Mouse (Mus musculus) cortical plate, adult 2 months (tissue): ENCODE results near the gene Akr1b3. TPM values are rescaled to one million over a fixed set of nuclear protein-coding genes. Genes with fewer than 3 reads are reported as not detected.
"Not testable (repeated sequence)": the region's sequence is repeated elsewhere in the genome, so short reads cannot be mapped to it uniquely, and the experiment has no call there.

Experiments used
- H3K27ac ChIP-seq: fragments of 200-500 bp; 2 replicates; pipeline ENCODE4 v1.5.1; 2012; ENCODE audit warnings: low read length, control low read depth, inconsistent platforms; ENCODE audit not compliant: insufficient read depth
- H3K4me1 ChIP-seq: fragments of 200-500 bp; 2 replicates; pipeline ENCODE4 v1.6.1; 2011; ENCODE audit warnings: low read length; ENCODE audit not compliant: control insufficient read depth, insufficient read depth
- H3K4me3 ChIP-seq: fragments of 200-500 bp; 2 replicates; pipeline ENCODE4 v1.5.1; 2011; ENCODE audit warnings: mild to moderate bottlenecking, low read length, control low read depth; ENCODE audit not compliant: insufficient read depth
- CTCF ChIP-seq: fragments of 200-500 bp; IDR thresholded peaks from 2 replicates; pipeline ENCODE4 v1.5.1; 2011; ENCODE audit warnings: mild to moderate bottlenecking, control low read depth, low read length; ENCODE audit not compliant: insufficient read depth; ENCODE audit errors: extremely low read depth
- POLR2A ChIP-seq: fragments of 200-500 bp; IDR thresholded peaks from 2 replicates; pipeline ENCODE4 v1.6.1; 2011; ENCODE audit warnings: mild to moderate bottlenecking, low read length, control low read depth; ENCODE audit not compliant: insufficient read depth; ENCODE audit errors: extremely low read depth
- polyA plus RNA-seq: library from polyadenylated mRNA; depleted of rRNA; stranded (reverse); fragments of >200 nt; gene quantifications from 2 replicates; pipeline ENCODE4 v1.2.3, GENCODE M21; 2012

Gene Akr1b3
- polyA plus RNA-seq, 1 experiment = 97.8 TPM

DNA sequence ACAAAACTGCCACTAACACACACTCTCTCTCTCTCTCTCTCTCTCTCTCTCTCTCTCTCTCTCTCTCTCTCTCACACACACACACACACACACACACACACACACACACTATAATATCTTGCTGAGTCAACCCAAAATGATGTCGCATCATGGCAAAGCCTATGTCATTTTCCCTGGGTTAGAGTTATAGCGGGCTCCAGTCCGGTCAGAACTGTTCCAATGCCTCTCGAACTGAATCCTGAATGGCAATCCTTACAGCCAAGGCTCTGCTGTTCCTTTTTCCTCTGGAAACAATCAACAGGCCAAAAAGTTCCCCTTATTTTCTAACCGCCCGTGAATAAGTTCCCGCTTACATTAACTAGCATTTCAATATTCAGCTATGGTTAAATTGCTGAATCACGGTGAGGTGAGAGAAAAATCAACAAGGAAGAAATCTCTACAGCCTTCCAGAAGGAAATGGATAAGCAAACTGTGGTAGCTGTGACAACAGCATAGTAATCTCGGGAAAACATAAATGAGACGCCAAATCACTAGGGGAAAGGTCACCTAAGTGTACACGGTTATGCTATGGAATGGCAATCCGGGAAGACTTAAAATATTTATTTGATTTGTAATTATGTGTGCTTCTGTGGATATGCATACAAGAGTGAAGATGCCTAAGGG is 32.9 kb upstream of the Akr1b3 start:
- H3K27ac ChIP-seq = no peak overlapping the region
- TF ChIP-seq CTCF = no peak
- TF ChIP-seq POLR2A = no peak
- H3K4me1 ChIP-seq = no peaks in the 10 kb centered on the region
- no peak overlapping the region for H3K4me3 ChIP-seq

- no peaks in the 10 kb centered on the region for H3K4me1 ChIP-seq
- H3K27ac ChIP-seq = no peak overlapping the region
- TF ChIP-seq POLR2A = no peak
- TF ChIP-seq CTCF = peak; percentile 88
Measured at GRCm38 (mm10) chr6:34346096-34346898, 29.0 kb upstream of the Akr1b3 start.

DNA sequence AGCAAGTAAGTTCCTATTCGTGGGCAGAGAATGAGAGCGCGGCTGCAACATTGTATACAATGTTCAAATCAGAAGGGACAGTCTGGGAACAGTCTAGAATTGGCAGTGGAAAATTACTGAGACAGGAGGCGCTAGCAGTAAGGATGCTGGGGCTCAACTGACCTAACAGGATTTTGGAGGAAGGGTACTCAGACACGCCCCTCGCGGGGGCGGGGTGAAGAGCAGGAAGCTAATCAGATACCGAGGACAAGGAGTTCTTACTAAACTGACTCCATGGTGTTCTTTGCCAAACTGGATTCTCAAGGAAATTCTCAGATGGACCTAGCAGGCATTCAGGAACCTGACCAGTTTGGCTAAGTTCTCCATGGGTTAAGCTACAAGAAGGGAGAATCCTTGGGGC is 27.7 kb upstream of the Akr1b3 start:
- H3K27ac ChIP-seq = no peak overlapping the region
- TF ChIP-seq CTCF = no peak
- no peak for TF ChIP-seq POLR2A
- no peak overlapping the region for H3K4me3 ChIP-seq
- no peaks in the 10 kb centered on the region for H3K4me1 ChIP-seq

More at GRCm38 (mm10) chr6:34346096-34346898, 29.0 kb upstream of the Akr1b3 start:
- no peak overlapping the region for H3K4me3 ChIP-seq

DNA sequence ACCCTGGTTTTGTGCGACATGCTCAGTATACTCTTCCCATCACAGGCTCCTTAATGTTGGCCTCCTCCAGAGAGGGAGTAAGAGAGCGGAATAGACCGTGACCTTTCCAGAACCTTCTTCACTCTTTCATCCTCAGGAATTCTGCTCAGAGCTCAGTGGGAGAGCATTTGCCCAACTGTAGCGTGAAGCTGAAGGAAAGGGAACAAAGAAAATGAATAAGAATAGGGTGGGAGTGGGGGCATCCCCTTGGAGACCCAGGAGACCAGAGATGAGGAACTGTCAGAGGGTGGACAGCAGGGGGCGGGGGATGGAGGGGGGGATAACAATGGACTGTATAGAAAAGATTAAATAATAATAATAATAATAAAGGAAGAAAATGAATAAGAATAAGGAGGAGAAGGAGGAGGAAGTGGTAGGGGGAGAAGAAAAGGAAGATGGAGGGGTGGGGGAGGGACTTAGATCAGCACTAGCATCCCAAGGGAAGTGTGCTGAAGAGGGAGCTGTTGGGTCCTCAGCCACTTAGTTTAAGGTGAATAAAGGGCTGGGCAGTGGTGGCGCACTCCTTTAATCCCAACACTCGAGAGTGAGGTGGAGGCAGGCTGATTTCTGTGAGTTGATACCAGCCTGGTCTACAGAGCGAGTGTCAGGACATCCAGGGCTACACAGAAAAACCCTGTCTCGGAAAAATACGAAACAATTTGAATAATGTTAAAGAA is 27.0 kb upstream of the Akr1b3 start:
- no peak overlapping the region for H3K27ac ChIP-seq
- no peaks in the 10 kb centered on the region for H3K4me1 ChIP-seq
- no peak for TF ChIP-seq POLR2A
- no peak overlapping the region for H3K4me3 ChIP-seq

DNA sequence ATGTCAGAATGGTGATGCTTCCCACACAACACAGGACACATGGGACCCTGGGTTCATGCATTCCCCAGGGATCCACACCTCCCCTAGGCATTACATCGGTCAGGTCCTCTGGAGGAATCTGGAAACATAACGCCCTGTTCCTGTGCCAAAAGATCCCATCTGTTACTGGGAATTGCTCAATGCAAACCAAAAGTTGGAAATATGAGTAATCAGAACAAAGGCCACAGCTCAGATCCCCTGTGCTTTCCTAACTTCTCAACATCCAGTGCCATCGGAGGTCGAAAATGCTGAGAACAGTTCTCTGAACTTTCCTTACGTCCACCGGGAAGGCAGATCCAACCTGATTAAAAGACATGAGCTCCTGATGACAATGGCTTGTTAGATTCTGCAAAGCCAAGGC is 26.1 kb upstream of the Akr1b3 start:
- Histone ChIP-seq H3K4me1 (no peaks in the 10 kb centered on the region), H3K4me3 (no peak overlapping the region), H3K27ac (no peak overlapping the region)
- no peak for TF ChIP-seq POLR2A
- TF ChIP-seq CTCF = no peak

GRCm38 (mm10) chr6:34342476-34342875 is 25.2 kb upstream of the Akr1b3 start:
- Histone ChIP-seq H3K27ac (no peak overlapping the region), H3K4me3 (no peak overlapping the region), H3K4me1 (no peaks in the 10 kb centered on the region)
- TF ChIP-seq CTCF (no peak), POLR2A (no peak)

DNA sequence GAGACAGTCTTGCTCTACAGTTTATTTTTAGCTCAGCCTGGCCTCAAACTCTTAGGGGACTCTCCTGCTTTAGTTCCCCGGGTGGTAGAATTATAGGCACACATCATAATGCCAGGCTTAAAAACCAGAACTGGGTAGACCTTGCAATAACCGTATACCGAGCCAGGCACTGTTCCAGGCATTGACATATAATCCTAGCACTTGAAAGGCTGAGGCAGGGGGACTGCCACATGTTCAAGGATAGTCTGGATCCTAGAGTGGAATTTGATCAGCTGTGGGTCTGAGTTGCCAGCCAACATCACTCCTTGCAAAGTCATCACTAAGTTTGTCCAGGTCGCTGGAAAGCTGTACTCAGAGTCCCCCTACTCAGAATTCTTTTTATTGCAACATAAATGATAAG is 24.7 kb upstream of the Akr1b3 start:
- Histone ChIP-seq H3K4me1 (no peaks in the 10 kb centered on the region), H3K4me3 (no peak overlapping the region), H3K27ac (no peak overlapping the region)
- no peak for TF ChIP-seq CTCF
- no peak for TF ChIP-seq POLR2A

- Histone ChIP-seq H3K27ac (no peak overlapping the region), H3K4me1 (no peaks in the 10 kb centered on the region), H3K4me3 (no peak overlapping the region)
- no peak for TF ChIP-seq CTCF
- TF ChIP-seq POLR2A = no peak
Measured at GRCm38 (mm10) chr6:34337799-34338198, 20.5 kb upstream of the Akr1b3 start.

DNA sequence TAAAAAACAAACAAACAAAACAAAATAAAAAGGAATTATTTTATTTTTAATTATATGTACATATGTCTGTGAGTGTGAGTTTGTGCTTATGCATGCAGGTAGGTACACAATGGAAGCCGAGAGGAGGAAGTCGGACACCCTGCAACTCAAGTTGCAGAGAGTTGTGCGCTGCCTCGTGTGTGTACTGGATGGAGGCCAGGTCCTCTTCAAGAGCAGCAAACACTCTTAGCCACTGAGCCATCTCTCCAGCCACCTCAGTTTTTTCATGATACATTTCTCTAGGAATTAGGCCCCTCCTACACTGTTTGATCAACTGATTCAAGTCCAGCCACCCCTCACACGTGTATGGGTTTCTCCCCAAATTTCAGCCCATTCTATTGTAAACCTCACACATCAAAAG is 17.4 kb upstream of the Akr1b3 start:
- TF ChIP-seq POLR2A (no peak), CTCF (no peak)
- H3K4me1 ChIP-seq = no peaks in the 10 kb centered on the region

DNA sequence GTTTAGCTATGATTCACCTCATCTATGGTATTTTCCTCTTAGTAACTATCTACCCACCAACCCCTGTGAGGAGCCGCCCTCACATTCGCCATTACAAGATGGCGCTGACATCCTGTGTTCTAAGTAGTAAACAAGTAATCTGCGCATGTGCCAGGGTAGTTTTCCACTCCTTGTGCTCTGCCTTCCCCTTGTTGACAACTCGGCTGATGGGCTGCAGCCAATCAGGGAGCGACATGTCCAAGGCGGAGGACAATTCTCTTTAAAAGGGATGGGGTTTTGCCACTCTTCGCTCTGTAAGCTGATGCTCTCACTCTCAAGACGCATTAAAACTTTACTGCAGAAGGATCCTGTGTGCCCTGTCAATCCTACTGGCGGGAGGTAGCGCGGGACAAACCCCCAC is 14.5 kb upstream of the Akr1b3 start:
- H3K4me1 ChIP-seq, H3K4me3 ChIP-seq, H3K27ac ChIP-seq: not testable (repeated sequence)

More for the DNA sequence above, 17.4 kb upstream of the Akr1b3 start:
- H3K27ac ChIP-seq = no peak overlapping the region
- no peak overlapping the region for H3K4me3 ChIP-seq
